Mouse (Mus musculus) forebrain, postnatal 0 days (tissue): ENCODE measurements at regions not wholly inside any gene's neighbourhood (a gene's known extent, or its start where the extent isn't known, plus 50 kb on each side); places are given as distances from the start of the nearest gene placed in this dataset.

ENCODE experiments used
- ATAC-seq: fragments of 200-750 bp; cut with Nextera tagmentation; 2 replicates; pipeline ENCODE4 v1.8.0; 2017; ENCODE audit warnings: mild to moderate bottlenecking, moderate library complexity
- DNase-seq: peaks from one replicate; pipeline ENCODE4 v3.0.0-alpha.2; 2015
- H3K27ac ChIP-seq: fragments of 300-500 bp; sonication (generic); 2 replicates; pipeline ENCODE4 v1.5.1; 2014; ENCODE audit warnings: low read depth, mild to moderate bottlenecking, antibody characterized with exemption, low read length, moderate library complexity, mixed read lengths
- H3K27me3 ChIP-seq: fragments of 300-500 bp; sonication (generic); 2 replicates; pipeline ENCODE4 v1.6.1; 2014; ENCODE audit warnings: mild to moderate bottlenecking, low read length, mixed read lengths; ENCODE audit not compliant: insufficient read depth
- H3K36me3 ChIP-seq: fragments of 300-500 bp; sonication (generic); 2 replicates; pipeline ENCODE4 v1.6.1; 2014; ENCODE audit warnings: mild to moderate bottlenecking, moderate library complexity; ENCODE audit not compliant: insufficient read depth
- H3K4me1 ChIP-seq: fragments of 300-500 bp; sonication (generic); 2 replicates; pipeline ENCODE4 v1.6.1; 2014; ENCODE audit warnings: antibody characterized with exemption; ENCODE audit not compliant: insufficient read depth
- H3K4me2 ChIP-seq: fragments of 300-500 bp; sonication (generic); 2 replicates; pipeline ENCODE4 v1.6.1; 2014; ENCODE audit warnings: low read depth, mild to moderate bottlenecking, moderate library complexity
- H3K4me3 ChIP-seq: fragments of 300-500 bp; sonication (generic); 2 replicates; pipeline ENCODE4 v1.5.1; 2014; ENCODE audit warnings: low read depth, low read length, mixed read lengths
- H3K9ac ChIP-seq: fragments of 300-500 bp; sonication (generic); 2 replicates; pipeline ENCODE4 v1.6.1; 2014; ENCODE audit warnings: mild to moderate bottlenecking
- H3K9me3 ChIP-seq: fragments of 300-500 bp; sonication (generic); 2 replicates; pipeline ENCODE4 v1.6.1; 2016; ENCODE audit warnings: low read length
- CTCF ChIP-seq: sonication (generic); IDR thresholded peaks from 2 replicates; pipeline ENCODE4 v1.5.1; 2016; ENCODE audit warnings: antibody characterized with exemption, control low read depth, low read depth
- WGBS: fragments of 180-500 bp; shearing (Covaris S2); extraction: QIAGEN DNeasy Blood & Tissue Kit; methylation state at CpG from one replicate; pipeline ENCODE4 v1.1.7; 2014; 5-methylcytosine and 5-hydroxymethylcytosine counted together

- DNase-seq = no peak
- no peaks in the 10 kb centered on the region for H3K36me3 ChIP-seq
- no peak overlapping the region for H3K27ac ChIP-seq
- H3K9ac ChIP-seq = no peak overlapping the region
- no peaks in the 10 kb centered on the region for H3K27me3 ChIP-seq
- no peak overlapping the region for H3K4me2 ChIP-seq
- no peaks in the 10 kb centered on the region for H3K4me1 ChIP-seq
- no peak overlapping the region for H3K4me3 ChIP-seq
- H3K9me3 ChIP-seq = no peaks in the 10 kb centered on the region
- TF ChIP-seq CTCF = no peak
- 94% methylated on average over 4 of the region's 4 CpGs for WGBS
- no peak for ATAC-seq
These were observed 63.6 kb downstream of the 4930564D02Rik start for GRCm38 (mm10) chr3:105130228-105130627.

- Histone ChIP-seq H3K27me3 (no peaks in the 10 kb centered on the region), H3K4me3 (no peak overlapping the region), H3K4me2 (no peak overlapping the region), H3K36me3 (no peaks in the 10 kb centered on the region), H3K9me3 (no peaks in the 10 kb centered on the region), H3K27ac (no peak overlapping the region), H3K4me1 (no peaks in the 10 kb centered on the region), H3K9ac (no peak overlapping the region)
- WGBS = 69% methylated on average over 6 of the region's 6 CpGs
- DNase-seq (peak; percentile 36), ATAC-seq (no peak)
- TF ChIP-seq CTCF = no peak
These were observed 64.4 kb downstream of the 4930564D02Rik start for GRCm38 (mm10) chr3:105131053-105131452.

- ATAC-seq (no peak), DNase-seq (no peak)
- H3K4me3 ChIP-seq = no peak overlapping the region
- no peak overlapping the region for H3K27ac ChIP-seq
- H3K9ac ChIP-seq = no peak overlapping the region
- H3K4me1 ChIP-seq = no peaks in the 10 kb centered on the region
- H3K9me3 ChIP-seq = no peaks in the 10 kb centered on the region
- TF ChIP-seq CTCF = no peak
- H3K4me2 ChIP-seq = no peak overlapping the region
- 93% methylated on average over 4 of the region's 4 CpGs for WGBS
- no peaks in the 10 kb centered on the region for H3K36me3 ChIP-seq
- H3K27me3 ChIP-seq = no peaks in the 10 kb centered on the region
These were observed 66.4 kb downstream of the 4930564D02Rik start for GRCm38 (mm10) chr3:105133011-105133410.

- H3K27ac ChIP-seq = no peak overlapping the region
- H3K4me1 ChIP-seq = no peaks in the 10 kb centered on the region
- 84% methylated on average over 14 of the region's 14 CpGs for WGBS
- no peaks in the 10 kb centered on the region for H3K9me3 ChIP-seq
- no peak for DNase-seq
- no peaks in the 10 kb centered on the region for H3K27me3 ChIP-seq
- no peaks in the 10 kb centered on the region for H3K36me3 ChIP-seq
- H3K4me3 ChIP-seq = no peak overlapping the region
- H3K4me2 ChIP-seq = no peak overlapping the region
- H3K9ac ChIP-seq = no peak overlapping the region
- TF ChIP-seq CTCF = no peak
- ATAC-seq = no peak
These were observed 74.7 kb downstream of the 4930564D02Rik start for GRCm38 (mm10) chr3:105141170-105141971.

GRCm38 (mm10) chr3:105142631-105143030 is 76.0 kb downstream of the 4930564D02Rik start:
- DNase-seq = no peak
- Histone ChIP-seq H3K27ac (no peak overlapping the region), H3K4me2 (no peak overlapping the region), H3K36me3 (no peaks in the 10 kb centered on the region), H3K4me3 (no peak overlapping the region), H3K9ac (no peak overlapping the region), H3K4me1 (no peaks in the 10 kb centered on the region), H3K27me3 (no peaks in the 10 kb centered on the region), H3K9me3 (no peaks in the 10 kb centered on the region)
- no peak for ATAC-seq
- TF ChIP-seq CTCF = no peak

- ATAC-seq (peak; percentile 91), DNase-seq (peak; percentile 58)
- peak; percentile 67 for TF ChIP-seq CTCF
- Histone ChIP-seq H3K4me2 (no peak overlapping the region), H3K4me1 (0 out of 2 replicates have a peak, but pooled peaks cover 5% of the 10 kb centered on the region), H3K4me3 (no peak overlapping the region), H3K9ac (no peak overlapping the region), H3K36me3 (no peaks in the 10 kb centered on the region), H3K27me3 (no peaks in the 10 kb centered on the region), H3K27ac (no peak overlapping the region), H3K9me3 (no peaks in the 10 kb centered on the region)
- 22% methylated on average over 11 of the region's 11 CpGs for WGBS
These were observed 85.0 kb downstream of the 4930564D02Rik start for GRCm38 (mm10) chr3:105151475-105152157.

GRCm38 (mm10) chr3:105152158-105152541 is 85.5 kb downstream of the 4930564D02Rik start:
- Histone ChIP-seq H3K4me2 (no peak overlapping the region), H3K36me3 (no peaks in the 10 kb centered on the region), H3K9me3 (no peaks in the 10 kb centered on the region), H3K4me1 (0 out of 2 replicates have a peak, but pooled peaks cover 5% of the 10 kb centered on the region), H3K27ac (no peak overlapping the region), H3K4me3 (no peak overlapping the region), H3K27me3 (no peaks in the 10 kb centered on the region), H3K9ac (no peak overlapping the region)
- DNase-seq (no peak), ATAC-seq (no peak)
- TF ChIP-seq CTCF = no peak
- 3% methylated on average over 1 of the region's 1 CpGs for WGBS
